Mouse (Mus musculus): ENCODE measurements around the gene Shank3.

The Shank3 gene

DNA sequence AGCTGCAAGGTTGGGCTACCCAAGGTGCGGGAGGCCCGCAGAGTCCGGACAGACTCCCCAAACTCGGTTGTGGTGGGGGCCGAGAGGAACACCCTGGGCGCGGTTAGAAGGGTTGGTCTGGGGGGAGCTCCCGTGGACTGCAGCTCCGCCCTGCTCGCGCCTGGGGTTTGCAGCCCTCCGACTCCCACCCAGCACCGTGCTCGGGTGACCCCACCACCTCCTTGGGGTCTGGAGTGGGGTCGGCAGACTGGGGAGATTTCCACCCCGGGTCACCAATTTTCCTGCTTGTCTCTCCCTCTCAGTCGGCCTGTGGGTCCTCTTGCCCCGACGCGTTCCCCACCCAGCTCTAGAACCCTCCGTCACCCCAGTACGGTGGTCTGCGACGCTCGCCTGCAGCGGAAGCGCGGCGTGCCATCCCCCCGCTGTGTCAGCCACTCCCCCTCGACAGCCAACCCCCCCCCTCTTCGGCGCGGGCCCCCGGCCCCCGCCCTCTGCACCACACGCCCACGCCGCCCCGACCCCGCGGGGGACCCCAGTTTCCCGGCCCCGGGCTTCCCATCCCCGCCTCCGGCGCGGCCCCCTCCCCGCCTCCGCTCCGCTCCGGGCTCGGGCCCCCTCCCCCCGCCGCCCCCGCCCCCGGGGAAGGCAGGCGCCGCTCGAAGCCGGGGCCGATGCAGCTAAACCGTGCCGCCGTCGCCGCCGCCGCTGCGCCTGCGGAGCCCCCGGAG, at the start of gene Shank3:
Gene Shank3 (plus strand): TSS at position 663 of the 728 bp plus-strand sequence.
- DNase-seq: no peak

GRCm38 (mm10) chr15:89452906-89453864, 46.2 kb upstream of the Shank3 start:
- DNase-seq: peak; percentile 46

DNA sequence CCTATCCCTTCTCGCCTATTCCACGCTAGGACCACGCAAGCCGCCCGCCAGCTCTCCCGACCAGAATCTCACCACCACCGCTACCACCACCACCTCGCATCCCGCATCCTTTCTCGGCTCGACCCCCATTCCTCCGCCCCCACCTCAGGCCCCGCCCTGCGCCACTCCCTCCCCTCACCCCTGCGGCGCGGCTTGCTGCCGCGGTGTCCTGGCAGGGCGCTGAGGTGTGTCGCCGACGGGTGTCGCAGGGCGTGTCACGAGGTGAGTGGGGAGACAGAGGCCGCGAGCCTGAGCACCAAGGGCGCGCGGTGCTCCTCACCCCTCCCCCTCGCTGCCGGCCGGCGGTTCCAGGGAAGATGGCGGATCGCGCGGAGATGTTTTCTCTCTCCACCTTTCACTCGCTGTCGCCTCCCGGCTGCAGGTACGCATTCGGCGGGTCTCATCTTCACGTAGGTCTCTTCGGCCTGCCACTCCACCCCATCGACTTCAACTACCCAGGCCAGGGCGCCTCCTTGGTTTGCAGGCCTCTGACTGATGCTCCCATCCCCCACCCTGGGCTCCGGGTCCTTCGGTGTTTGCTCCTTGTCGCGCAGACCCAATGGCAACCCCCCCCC, 45.5 kb upstream of the Shank3 start, which contains the start of gene Mapk8ip2:
Gene Mapk8ip2 (plus strand): TSS at position 49 of the 614 bp plus-strand sequence.
- DNase-seq: peak; percentile 83

DNA sequence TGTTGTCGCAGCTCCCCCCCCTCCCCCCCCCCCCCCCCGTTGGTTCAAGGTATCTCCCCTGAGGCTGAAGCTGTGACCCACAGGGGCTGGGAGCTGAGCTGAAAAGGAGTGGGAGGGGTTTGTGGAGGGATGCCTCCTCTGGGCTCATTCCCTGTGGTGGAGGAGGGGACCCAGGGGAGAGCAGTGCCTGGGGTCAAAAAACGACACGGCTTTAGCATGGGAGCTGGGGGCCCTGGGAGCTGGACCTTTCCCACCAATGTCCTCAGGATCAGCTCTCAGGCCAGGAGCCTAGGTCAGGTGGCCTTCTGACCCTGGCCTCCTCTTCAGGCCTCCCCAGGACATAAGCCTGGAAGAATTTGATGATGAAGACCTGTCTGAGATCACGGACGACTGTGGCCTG, 44.6 kb upstream of the Shank3 start:
- no peak for DNase-seq

GRCm38 (mm10) chr15:89455642-89456041, 43.8 kb upstream of the Shank3 start:
- peak; percentile 52 for DNase-seq

- no peak for DNase-seq
These were observed 40.5 kb upstream of the Shank3 start for GRCm38 (mm10) chr15:89458942-89459341.

GRCm38 (mm10) chr15:89459821-89460220, 39.6 kb upstream of the Shank3 start:
- peak; percentile 49 for DNase-seq

DNA sequence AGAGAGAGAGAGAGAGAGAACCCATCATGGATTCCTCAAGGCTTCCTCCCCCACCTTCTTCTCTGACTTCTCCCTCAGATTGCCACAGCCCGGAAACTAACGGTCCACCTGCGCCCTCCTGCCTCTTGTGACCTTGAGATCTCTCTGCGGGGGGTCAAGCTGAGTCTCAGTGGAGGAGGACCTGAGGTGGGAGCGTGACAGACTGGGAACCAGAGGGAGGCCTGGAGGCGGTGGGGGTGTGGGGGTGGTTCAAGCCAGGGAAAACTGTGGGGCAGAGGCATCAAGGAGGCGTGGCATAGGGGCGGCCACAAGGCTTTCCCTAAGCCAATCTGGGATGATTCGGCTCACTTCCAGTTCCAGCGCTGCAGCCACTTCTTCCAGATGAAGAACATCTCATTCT, 39.1 kb upstream of the Shank3 start:
- peak; percentile 69 for DNase-seq

DNA sequence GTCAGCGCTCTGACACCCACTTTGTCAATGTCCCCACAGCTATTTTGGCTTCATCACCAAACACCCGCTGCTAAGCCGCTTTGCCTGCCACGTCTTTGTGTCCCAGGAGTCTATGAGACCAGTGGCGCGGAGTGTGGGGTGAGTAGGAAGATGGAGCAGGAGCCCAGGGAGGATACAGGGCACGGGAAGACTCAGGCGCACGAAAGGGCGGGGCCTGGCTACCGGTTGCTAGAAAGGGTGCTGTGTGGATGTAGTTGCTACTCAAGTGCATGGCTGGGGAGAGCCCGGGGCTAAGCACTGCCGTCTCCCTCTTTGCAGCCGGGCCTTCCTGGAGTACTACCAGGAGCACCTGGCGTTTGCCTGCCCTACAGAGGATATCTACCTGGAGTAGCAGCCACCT, 38.1 kb upstream of the Shank3 start:
- peak; percentile 44 for DNase-seq

DNA sequence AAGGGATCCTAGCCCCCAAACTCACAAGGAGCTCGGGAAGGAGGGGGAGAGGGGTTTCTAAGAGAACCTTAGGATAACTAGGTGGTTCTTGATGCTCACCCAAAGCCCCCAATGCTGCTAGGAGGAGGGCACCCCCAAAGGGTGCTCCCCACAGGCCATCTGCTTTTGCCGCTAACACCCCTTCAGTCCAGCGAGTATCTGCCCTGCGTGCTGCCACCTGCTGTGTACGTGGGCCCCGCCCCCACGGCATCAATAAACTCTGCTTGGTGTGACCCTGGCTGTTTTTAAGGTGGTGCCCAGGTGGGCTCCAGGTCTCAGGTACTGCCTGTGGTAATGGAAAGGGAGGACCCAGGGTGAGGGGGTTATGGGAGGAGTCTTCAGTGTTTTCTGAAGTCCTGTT, 37.2 kb upstream of the Shank3 start:
- DNase-seq: peak; percentile 28

- DNase-seq: peak; percentile 55
These were observed 35.8 kb upstream of the Shank3 start for GRCm38 (mm10) chr15:89463334-89464235.

- DNase-seq: peak; percentile 50
These were observed 34.4 kb upstream of the Shank3 start for GRCm38 (mm10) chr15:89465052-89465451.

DNA sequence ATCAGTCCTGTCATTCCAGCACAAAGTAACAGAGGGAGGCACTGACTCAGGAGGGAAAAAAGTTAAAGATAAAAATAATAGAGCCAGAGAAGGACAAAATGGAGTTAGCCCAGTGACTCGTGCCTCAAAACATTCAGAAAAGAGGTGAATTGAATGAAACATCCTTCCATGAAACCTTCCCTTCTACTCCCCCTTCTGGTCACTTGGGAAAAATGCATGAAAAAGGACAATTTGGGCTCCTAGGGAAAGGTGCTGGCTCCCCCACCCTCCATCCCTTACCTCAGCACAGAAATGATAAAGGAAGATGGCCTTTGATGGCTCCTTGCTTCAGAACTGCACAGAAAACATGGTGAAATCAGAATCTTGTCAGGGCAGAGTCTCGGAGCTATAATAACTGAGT, 30.8 kb upstream of the Shank3 start:
- peak; percentile 82 for DNase-seq

DNA sequence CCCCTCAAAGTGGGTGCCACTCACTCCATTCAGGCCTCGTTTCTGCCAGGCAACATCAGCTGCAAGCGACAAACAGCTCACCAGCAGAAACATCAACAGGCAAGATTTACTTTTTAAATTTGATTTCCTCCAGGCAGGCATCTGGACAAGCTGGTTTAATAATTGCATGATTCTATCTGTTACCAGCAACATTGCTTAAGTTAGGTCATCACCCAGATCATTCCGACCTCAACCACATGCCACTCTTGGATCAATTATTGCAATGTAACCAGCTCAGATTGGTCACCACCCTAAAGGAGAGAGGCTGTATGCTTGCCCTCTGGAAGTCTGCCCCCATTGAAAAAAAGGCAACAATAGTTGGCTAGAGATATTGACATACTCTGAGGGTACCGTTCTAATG, 27.9 kb upstream of the Shank3 start:
- DNase-seq: peak; percentile 15

GRCm38 (mm10) chr15:89473370-89473769, 26.1 kb upstream of the Shank3 start:
- peak; percentile 49 for DNase-seq

DNA sequence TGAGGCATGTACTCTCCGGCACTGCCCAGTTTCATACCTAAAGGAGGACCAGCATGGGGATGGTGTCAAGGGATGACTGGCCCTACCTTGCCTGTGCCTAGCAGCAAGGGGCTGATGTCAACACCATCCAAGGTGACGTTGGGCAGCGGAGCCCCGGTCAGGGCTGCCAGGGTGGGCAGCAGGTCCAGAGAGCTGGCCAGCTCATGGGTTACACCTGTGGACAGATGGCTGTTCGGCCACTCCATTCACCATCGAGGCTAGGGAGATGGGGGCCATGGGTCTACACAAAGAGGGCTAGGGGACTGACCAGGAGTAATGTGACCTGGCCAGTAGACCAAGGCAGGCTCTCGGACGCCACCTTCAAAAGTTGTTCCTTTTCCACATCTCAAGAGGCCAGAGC, 25.5 kb upstream of the Shank3 start:
- peak; percentile 43 for DNase-seq

GRCm38 (mm10) chr15:89474596-89475292, 24.7 kb upstream of the Shank3 start:
- DNase-seq: peak; percentile 65

- no peak for DNase-seq
These were observed 24.2 kb upstream of the Shank3 start for GRCm38 (mm10) chr15:89475293-89475600.

DNA sequence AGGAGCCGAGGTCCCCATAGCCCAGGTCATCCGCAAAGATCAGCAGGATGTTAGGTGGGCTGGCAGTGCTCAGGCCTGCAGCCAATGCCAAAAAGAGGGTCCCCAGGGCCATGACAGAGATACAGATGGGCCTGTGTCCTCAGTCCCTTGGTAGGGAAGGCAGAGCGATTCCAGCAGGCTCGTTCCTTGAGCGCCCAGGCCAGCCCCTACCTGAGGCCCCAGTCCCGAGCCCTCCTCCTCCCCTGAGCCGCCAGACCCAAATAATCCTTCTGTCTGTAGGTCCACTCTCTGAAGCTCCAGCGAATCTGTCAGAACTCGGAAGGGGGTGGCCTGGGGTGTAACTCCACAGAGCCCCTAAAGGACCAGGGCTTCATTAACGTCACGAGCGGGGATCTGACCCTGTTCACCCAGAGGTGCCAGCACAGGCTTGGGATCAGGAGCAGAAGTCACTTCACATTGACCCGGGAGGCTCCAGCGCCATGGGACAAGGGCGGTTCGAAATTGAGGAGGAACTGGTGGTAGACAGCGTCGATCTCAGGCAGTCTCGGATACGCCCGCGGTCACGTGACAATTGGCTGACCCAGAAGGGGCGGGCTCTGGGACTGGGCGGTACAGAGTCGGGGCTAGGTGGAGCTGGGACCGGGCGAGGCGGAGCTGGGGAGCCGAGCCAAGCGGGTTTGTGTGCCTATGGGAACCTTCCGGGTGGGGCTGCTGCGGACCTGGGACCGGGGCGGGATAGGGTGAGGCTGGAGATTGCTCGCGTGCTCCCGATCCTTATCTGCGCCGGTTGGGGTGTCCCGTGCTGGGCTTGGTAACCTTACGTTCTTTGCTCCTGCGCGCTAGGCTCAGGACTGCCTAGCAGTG, 23.6 kb upstream of the Shank3 start:
- peak; percentile 96 for DNase-seq

- DNase-seq: no peak
These were observed 23.0 kb upstream of the Shank3 start for GRCm38 (mm10) chr15:89476475-89476815.

DNA sequence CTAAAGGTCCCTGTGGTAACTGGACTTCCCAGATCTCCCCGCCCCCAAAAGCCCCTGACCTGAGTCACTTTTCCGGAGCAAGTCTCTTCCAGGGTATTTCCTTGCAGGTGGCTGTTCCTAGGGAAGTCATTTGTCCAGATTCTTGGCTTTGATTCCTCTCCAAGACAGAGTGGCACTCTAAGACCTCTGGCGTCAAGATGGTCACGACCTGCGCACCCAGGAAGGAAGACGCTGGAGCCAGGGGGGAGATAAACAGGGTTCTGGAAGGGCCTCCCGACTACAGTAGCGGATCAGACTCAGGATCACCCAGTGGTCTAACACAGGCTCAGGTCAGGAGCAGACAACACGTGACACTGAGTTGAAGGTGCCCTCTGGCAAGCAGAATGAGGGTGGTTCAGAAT, 22.3 kb upstream of the Shank3 start, which contains the start of gene Arsa:
Gene Arsa (minus strand): TSS at position 335 of the 401 bp plus-strand sequence.
- peak; percentile 53 for DNase-seq

Data from cerebellum, adult 9-10 months (tissue).